Mouse (Mus musculus) G1E (cell line): ENCODE results near the gene Pafah1b1.

Experiments
- CTCF ChIP-seq: IDR thresholded peaks from 2 replicates; pipeline ENCODE4 v1.5.1; 2012; ENCODE audit warnings: low read depth, low read length, inconsistent platforms, mixed read lengths
- GATA1 ChIP-seq: IDR thresholded peaks from 2 replicates; pipeline ENCODE4 v1.6.1; 2012; ENCODE audit warnings: borderline replicate concordance, low read length, inconsistent platforms, mixed read lengths
- POLR2AphosphoS5 ChIP-seq: IDR thresholded peaks from 2 replicates; pipeline ENCODE4 v1.6.1; 2012; ENCODE audit warnings: low read depth, low read length, inconsistent platforms; ENCODE audit not compliant: insufficient replicate concordance
- TAL1 ChIP-seq: conservative IDR thresholded peaks from 2 replicates; pipeline ENCODE4 v1.6.1; 2012; ENCODE audit warnings: low read depth, low read length, inconsistent platforms, mixed read lengths

- no peak for TF ChIP-seq GATA1
- no peak for TF ChIP-seq CTCF
- no peak for TF ChIP-seq POLR2AphosphoS5
- no peak for TF ChIP-seq TAL1
These were observed 73.8 kb downstream of the Pafah1b1 start for GRCm38 (mm10) chr11:74650576-74651100.
